Mouse (Mus musculus) midbrain, embryonic 14.5 days (tissue): ENCODE results near the gene Csf3. TPM values are rescaled to one million over a fixed set of nuclear protein-coding genes. Genes with fewer than 3 reads are reported as not detected.
A peak's percentile ranks its signal among the peaks of the same experiment; 100 is the strongest.
"Not testable (repeated sequence)": the region's sequence is repeated elsewhere in the genome, so short reads cannot be mapped to it uniquely, and the experiment has no call there.

Experiments used
- ATAC-seq: fragments of 200-750 bp; cut with Nextera tagmentation; 2 replicates; pipeline ENCODE4 v1.8.0; 2017; ENCODE audit warnings: moderate number of reproducible peaks, moderate library complexity; ENCODE audit not compliant: low FRiP score, low TSS enrichment
- DNase-seq: peaks from one replicate; pipeline ENCODE4 v3.0.0-alpha.2; 2015
- H3K27ac ChIP-seq: fragments of 300-500 bp; sonication (generic); replicated peaks from 2 replicates; pipeline ENCODE4 v1.5.1; 2014; ENCODE audit warnings: mild to moderate bottlenecking, low read depth, low read length, moderate library complexity
- H3K27me3 ChIP-seq: fragments of 300-500 bp; sonication (generic); 2 replicates; pipeline ENCODE4 v1.6.1; 2014; ENCODE audit warnings: low read length, control low read depth, mixed read lengths; ENCODE audit not compliant: control insufficient read depth, insufficient read depth
- H3K36me3 ChIP-seq: fragments of 300-500 bp; sonication (generic); 2 replicates; pipeline ENCODE4 v1.6.1; 2014; ENCODE audit warnings: low read length, control low read depth; ENCODE audit not compliant: control insufficient read depth, insufficient read depth
- H3K4me1 ChIP-seq: fragments of 300-500 bp; sonication (generic); 2 replicates; pipeline ENCODE4 v1.6.1; 2014; ENCODE audit warnings: mild to moderate bottlenecking, antibody characterized with exemption, low read length, control low read depth; ENCODE audit not compliant: control insufficient read depth, insufficient read depth
- H3K4me2 ChIP-seq: fragments of 300-500 bp; sonication (generic); 2 replicates; pipeline ENCODE4 v1.6.1; 2014; ENCODE audit warnings: mild to moderate bottlenecking, low read length, moderate library complexity
- H3K4me3 ChIP-seq: fragments of 300-500 bp; sonication (generic); replicated peaks from 2 replicates; pipeline ENCODE4 v1.5.1; 2014; ENCODE audit warnings: low read depth, low read length
- H3K9ac ChIP-seq: fragments of 300-500 bp; sonication (generic); replicated peaks from 2 replicates; pipeline ENCODE4 v1.6.1; 2014; ENCODE audit warnings: mild to moderate bottlenecking, low read length, moderate library complexity
- H3K9me3 ChIP-seq: fragments of 300-500 bp; sonication (generic); 2 replicates; pipeline ENCODE4 v1.6.1; 2016; ENCODE audit warnings: low read length, control low read depth, mixed read lengths; ENCODE audit not compliant: control insufficient read depth
- WGBS: fragments of 180-500 bp; shearing (Covaris S2); extraction: QIAGEN DNeasy Blood & Tissue Kit; methylation state at CpG from one replicate; pipeline ENCODE4 v1.1.7; 2014; 5-methylcytosine and 5-hydroxymethylcytosine counted together
- polyA plus RNA-seq: library from polyadenylated mRNA; unstranded; fragments of >200 nt; fragmentation: Nextera tagmentation; extraction: Ambion mirVana; gene quantifications from 2 replicates; pipeline ENCODE4 v1.2.1, GENCODE M21; 2014

Gene Csf3
- polyA plus RNA-seq, 1 experiment from 2014 or later = not detected

- WGBS = 47% methylated on average over 7 of the region's 7 CpGs
- Histone ChIP-seq H3K4me3 (no peak overlapping the region), H3K4me2 (no peak overlapping the region), H3K9me3 (no peaks in the 10 kb centered on the region), H3K27me3 (no peaks in the 10 kb centered on the region), H3K36me3 (no peaks in the 10 kb centered on the region), H3K27ac (no peak overlapping the region), H3K9ac (no peak overlapping the region), H3K4me1 (no peaks in the 10 kb centered on the region)
- no peak for ATAC-seq
- no peak for DNase-seq
These were observed 25.2 kb upstream of the Csf3 start for GRCm38 (mm10) chr11:98675829-98676363.

- Histone ChIP-seq H3K27me3 (no peaks in the 10 kb centered on the region), H3K9me3 (no peaks in the 10 kb centered on the region), H3K4me2 (no peak overlapping the region), H3K36me3 (0 out of 2 replicates have a peak, but pooled peaks cover under 1% of the 10 kb centered on the region), H3K9ac (no peak overlapping the region), H3K27ac (no peak overlapping the region), H3K4me1 (peaks cover 7% of the 10 kb centered on the region), H3K4me3 (no peak overlapping the region)
- DNase-seq = no peak
- 100% methylated on average over 1 of the region's 1 CpGs for whole genome bisulfite sequencing
- no peak for ATAC-seq
These were observed 21.0 kb upstream of the Csf3 start for GRCm38 (mm10) chr11:98680023-98680422.

GRCm38 (mm10) chr11:98680595-98680994, 20.5 kb upstream of the Csf3 start:
- not testable (repeated sequence) for H3K27me3 ChIP-seq, ATAC-seq, DNase-seq, H3K4me3 ChIP-seq, H3K9ac ChIP-seq, H3K9me3 ChIP-seq, H3K27ac ChIP-seq, H3K36me3 ChIP-seq, H3K4me1 ChIP-seq, H3K4me2 ChIP-seq
- WGBS = 82% methylated on average over 4 of the region's 4 CpGs

GRCm38 (mm10) chr11:98681186-98681585, 19.9 kb upstream of the Csf3 start:
- Histone ChIP-seq H3K36me3 (peaks cover 11% of the 10 kb centered on the region), H3K27ac (no peak overlapping the region), H3K4me3 (no peak overlapping the region), H3K27me3 (no peaks in the 10 kb centered on the region), H3K4me1 (peaks cover 7% of the 10 kb centered on the region), H3K4me2 (no peak overlapping the region; the same call in 1 of the 2 replicates), H3K9me3 (no peaks in the 10 kb centered on the region), H3K9ac (no peak overlapping the region)
- no peak for ATAC-seq
- no peak for DNase-seq
- 75% methylated on average over 4 of the region's 4 CpGs for WGBS

GRCm38 (mm10) chr11:98681786-98682745, 19.0 kb upstream of the Csf3 start, which contains the start of gene Psmd3:
TSS of gene Psmd3 (plus strand) at chr11:98682554.
- ATAC-seq (peak; percentile 95), DNase-seq (peak; percentile 97)
- Histone ChIP-seq H3K4me3 (peak within 1 kb of the TSS; percentile 99), H3K27me3 (no peaks in the 10 kb centered on the region), H3K9me3 (no peaks in the 10 kb centered on the region), H3K9ac (peak within 1 kb of the TSS; percentile 99), H3K4me1 (peaks cover 7% of the 10 kb centered on the region), H3K4me2 (peak within 1 kb of the TSS; percentile 90), H3K36me3 (peaks cover 20% of the 10 kb centered on the region), H3K27ac (peak within 1 kb of the TSS; percentile 76)
- 6% methylated on average over 45 of the region's 45 CpGs for WGBS

- peak; percentile 29; the same call in 1 of the 2 replicates for ATAC-seq
- no peaks in the 10 kb centered on the region for H3K9me3 ChIP-seq
- peak overlapping the region; percentile 90 for H3K4me2 ChIP-seq
- peak overlapping the region; percentile 76 for H3K27ac ChIP-seq
- DNase-seq = no peak
- no peaks in the 10 kb centered on the region for H3K27me3 ChIP-seq
- H3K4me1 ChIP-seq = peaks cover 7% of the 10 kb centered on the region
- peaks cover 27% of the 10 kb centered on the region for H3K36me3 ChIP-seq
- peak overlapping the region; percentile 99 for H3K4me3 ChIP-seq
- under 1% methylated on average over 23 of the region's 23 CpGs for WGBS
- peak overlapping the region; percentile 99 for H3K9ac ChIP-seq
These were observed 18.3 kb upstream of the Csf3 start for GRCm38 (mm10) chr11:98682811-98683210.

GRCm38 (mm10) chr11:98685642-98686041, 15.4 kb upstream of the Csf3 start:
- ATAC-seq = no peak
- H3K4me2 ChIP-seq = no peak overlapping the region
- H3K4me1 ChIP-seq = peaks cover 7% of the 10 kb centered on the region
- no peak overlapping the region for H3K4me3 ChIP-seq
- H3K9me3 ChIP-seq = no peaks in the 10 kb centered on the region
- no peak overlapping the region for H3K27ac ChIP-seq
- no peak for DNase-seq
- no peaks in the 10 kb centered on the region for H3K27me3 ChIP-seq
- peaks cover 51% of the 10 kb centered on the region for H3K36me3 ChIP-seq
- no peak overlapping the region for H3K9ac ChIP-seq
- WGBS = 95% methylated on average over 9 of the region's 9 CpGs

GRCm38 (mm10) chr11:98686976-98687375, 14.1 kb upstream of the Csf3 start:
- H3K27ac ChIP-seq = no peak overlapping the region
- no peak for ATAC-seq
- H3K4me3 ChIP-seq = no peak overlapping the region
- H3K9ac ChIP-seq = no peak overlapping the region
- H3K36me3 ChIP-seq = peaks cover 64% of the 10 kb centered on the region
- H3K9me3 ChIP-seq = no peaks in the 10 kb centered on the region
- no peaks in the 10 kb centered on the region for H3K27me3 ChIP-seq
- WGBS = 86% methylated on average over 4 of the region's 4 CpGs
- H3K4me2 ChIP-seq = no peak overlapping the region
- peaks cover 7% of the 10 kb centered on the region for H3K4me1 ChIP-seq
- no peak for DNase-seq
